Mouse (Mus musculus) brain, adult 10 weeks (tissue): Measurements from ENCODE around the gene Hkdc1. TPM values are rescaled to one million over a fixed set of nuclear protein-coding genes. Genes with fewer than 3 reads are reported as not detected.

Source experiments
- polyA plus RNA-seq: library from polyadenylated mRNA; stranded (reverse); fragments of 350-450 nt; fragmentation: Illumina TruSeq; extraction: RNeasy Lipid Tissue Mini Kit (QIAGEN cat#74804); gene quantifications from one replicate; pipeline ENCODE4 v1.2.3, GENCODE M21; 2015; ENCODE audit warnings: low read depth, low replicate concordance

Gene Hkdc1
- polyA plus RNA-seq = 6.6 TPM

GRCm38 (mm10) chr10:62422255-62422654 is at the start of gene Hkdc1:
TSS of gene Hkdc1 (minus strand) at chr10:62422491.

GRCm38 (mm10) chr10:62449364-62450279 is 27.3 kb upstream of the Hkdc1 start, which contains the start of the genes 4930507D05Rik and Supv3l1:
TSS of gene 4930507D05Rik (plus strand) at chr10:62449489.
TSS of gene Supv3l1 (minus strand) at chr10:62449738.

GRCm38 (mm10) chr10:62379808-62380207 is 42.5 kb downstream of the Hkdc1 start, which contains the start of gene Hk1:
TSS of gene Hk1 (minus strand) at chr10:62379908.

Other genes with a start within 250 kb of the Hkdc1 start
- 20.0 TPM for gene Tspan15, start 191.2 kb downstream of the Hkdc1 start, polyA plus RNA-seq
- gene Tacr2, start 170.1 kb downstream of the Hkdc1 start, polyA plus RNA-seq = not detected
- gene Hk1, start 42.6 kb downstream of the Hkdc1 start, polyA plus RNA-seq = 178 TPM
- 0.89 TPM for gene 4930507D05Rik, start 27.0 kb upstream of the Hkdc1 start, polyA plus RNA-seq
- gene Supv3l1, start 27.2 kb upstream of the Hkdc1 start, polyA plus RNA-seq = 26.2 TPM
- gene Vps26a, start 64.3 kb upstream of the Hkdc1 start, polyA plus RNA-seq = 65.6 TPM
- gene Srgn, start 105.0 kb upstream of the Hkdc1 start, polyA plus RNA-seq = 22.4 TPM
- gene Kif1bp, start 156.0 kb upstream of the Hkdc1 start, polyA plus RNA-seq = 176 TPM
- 14.9 TPM for gene Ddx21, start 179.8 kb upstream of the Hkdc1 start, polyA plus RNA-seq
- 85.4 TPM for gene Ddx50, start 228.7 kb upstream of the Hkdc1 start, polyA plus RNA-seq